Mouse (Mus musculus) heart, postnatal 25 days (tissue): ENCODE data around the gene Hsd17b11. TPM values are rescaled to one million over a fixed set of nuclear protein-coding genes. Genes with fewer than 3 reads are reported as not detected.

Experiments
- microRNA-seq: library from miRNA; unstranded; fragments of <30 nt; microRNA quantifications from one replicate; pipeline ENCODE4 v1.2.0, GENCODE M21; 2022
- total RNA-seq, 2 experiments: library from RNA; stranded (reverse); gene quantifications; 2 replicates each; pipeline ENCODE4 v1.2.3; 2021

The Hsd17b11 gene
- total RNA-seq, 2 experiments from 2014 or later: 25.2 to 29.6 TPM

Small RNA genes lying within 50 kb of the gene (microRNA-seq; reads per million reads assigned to microRNA genes)
- not detected for gene Mir5619

Other genes with a start within 250 kb of the Hsd17b11 start
- gene Klhl8, start 110.7 kb downstream of the Hsd17b11 start, total RNA-seq: 10 to 100 TPM; 12.6 to 13.5 TPM
- not detected for gene Hsd17b13, start 44.5 kb downstream of the Hsd17b11 start, total RNA-seq
- gene Nudt9, start 24.4 kb upstream of the Hsd17b11 start, total RNA-seq: 10 to 100 TPM; 51.4 to 52.3 TPM
- gene Gm17660, start 55.7 kb upstream of the Hsd17b11 start, total RNA-seq: not detected
- 100 to 1,000 TPM; 191 to 258 TPM for gene Sparcl1, start 91.8 kb upstream of the Hsd17b11 start, total RNA-seq
- gene Dspp, start 148.8 kb upstream of the Hsd17b11 start, total RNA-seq: not detected
- not detected for gene Dmp1, start 180.7 kb upstream of the Hsd17b11 start, total RNA-seq